Mouse (Mus musculus) liver, adult (tissue): Measurements from ENCODE around the gene Atp5k.

Source experiments
- GATA4 ChIP-seq: IDR thresholded peaks from 2 replicates; pipeline ENCODE4 v1.6.1; 2014; ENCODE audit warnings: mild to moderate bottlenecking, low read length; ENCODE audit not compliant: insufficient replicate concordance

Atp5k gene

GRCm38 (mm10) chr5:108433804-108434587, at the start of gene Atp5k:
TSS of gene Atp5k (minus strand) at chr5:108434448.
- TF ChIP-seq GATA4 = no peak

GRCm38 (mm10) chr5:108483006-108483405, 48.8 kb upstream of the Atp5k start:
- TF ChIP-seq GATA4 = no peak

DNA sequence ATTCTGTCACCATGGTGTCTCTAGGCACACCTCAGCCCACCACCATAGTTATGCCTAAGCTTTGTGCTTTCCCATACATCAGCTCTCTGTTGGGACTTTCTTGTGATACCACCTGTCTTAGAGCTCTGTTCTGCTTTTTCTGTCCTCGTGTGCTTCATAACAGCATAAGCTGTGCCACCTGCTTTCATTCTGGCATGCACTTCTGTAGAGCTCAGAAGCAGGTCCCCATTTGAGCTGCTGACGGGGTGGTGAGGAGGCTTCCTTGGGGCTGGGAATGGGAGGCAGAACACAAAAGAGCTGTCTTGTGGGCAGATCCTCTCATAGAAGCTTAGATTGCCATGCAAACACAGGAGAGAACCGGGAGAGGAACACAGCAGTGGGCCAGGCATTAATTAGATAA, 41.7 kb upstream of the Atp5k start:
- TF ChIP-seq GATA4 = no peak

DNA sequence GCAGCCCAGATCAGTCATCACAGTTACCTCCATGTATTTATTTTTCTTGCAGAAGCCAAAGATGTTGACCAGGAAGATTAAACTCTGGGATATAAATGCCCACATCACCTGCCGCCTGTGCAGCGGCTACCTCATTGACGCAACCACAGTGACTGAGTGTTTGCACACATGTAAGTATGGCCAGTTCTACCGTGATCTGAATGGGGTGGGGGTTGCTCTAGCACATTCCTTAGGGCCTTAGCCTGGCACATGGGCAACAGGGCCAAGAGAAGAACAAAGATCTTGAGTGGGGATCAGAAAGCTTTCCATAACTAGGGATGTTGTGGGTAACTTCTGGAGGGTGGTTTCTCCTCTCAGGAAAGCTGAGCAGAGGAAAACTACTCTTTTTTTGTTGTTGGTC, 39.5 kb upstream of the Atp5k start:
- TF ChIP-seq GATA4 = no peak

GRCm38 (mm10) chr5:108469617-108470016, 35.4 kb upstream of the Atp5k start:
- no peak for TF ChIP-seq GATA4

DNA sequence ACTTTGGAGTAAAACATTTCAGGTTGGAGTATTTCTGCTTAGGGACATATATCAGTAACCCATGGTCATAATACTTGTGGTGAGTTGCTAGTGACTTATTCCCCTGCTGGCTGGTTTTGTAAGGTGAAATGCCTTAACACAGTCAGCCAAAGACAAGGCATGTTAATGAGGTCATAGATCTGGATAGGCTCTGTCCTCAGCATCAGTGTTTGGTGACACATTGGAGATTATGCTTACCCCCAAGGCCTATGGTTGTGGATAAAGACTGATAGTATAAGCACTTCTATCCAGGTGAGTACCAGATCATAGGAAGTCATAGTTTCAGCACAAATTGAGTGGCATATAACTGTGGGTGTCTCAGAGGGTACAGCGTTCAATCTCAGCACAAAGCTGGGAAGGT, 32.4 kb upstream of the Atp5k start:
- TF ChIP-seq GATA4 = no peak

DNA sequence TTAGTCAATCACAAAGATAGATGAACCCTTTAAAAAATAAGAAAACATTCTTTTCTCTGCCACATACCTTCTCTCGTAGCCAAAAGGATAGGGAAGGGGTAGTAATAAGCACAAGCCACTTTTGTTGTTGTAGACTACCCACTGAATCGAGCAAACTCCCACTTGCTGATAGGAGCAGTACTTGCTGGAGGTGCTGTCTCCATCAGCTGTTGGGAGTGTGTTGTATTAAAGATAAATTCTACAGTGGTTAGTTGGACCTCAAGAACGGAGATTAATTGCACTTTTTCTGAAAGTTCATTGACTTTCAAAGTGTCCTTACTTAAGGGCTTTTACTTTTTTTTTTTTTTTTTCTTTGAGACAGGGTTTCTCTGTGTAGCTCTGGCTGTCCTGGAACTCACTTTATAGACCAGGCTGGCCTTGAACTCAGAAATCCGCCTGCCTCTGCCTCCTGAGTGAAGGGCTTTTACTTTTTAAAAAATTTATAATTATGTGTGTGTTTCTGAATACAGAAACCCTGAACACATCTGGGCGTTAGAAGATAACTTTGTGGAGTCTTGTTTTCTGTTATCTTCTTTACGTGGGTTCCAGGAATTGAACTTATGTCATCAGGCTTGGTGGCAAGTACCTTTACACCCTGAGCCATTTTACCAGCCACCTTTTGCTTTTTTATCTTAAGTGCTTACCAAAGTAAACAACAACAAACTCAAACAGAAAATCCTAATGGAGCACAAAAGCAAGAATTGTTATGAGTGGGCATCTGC, 31.1 kb upstream of the Atp5k start:
- TF ChIP-seq GATA4 = no peak

DNA sequence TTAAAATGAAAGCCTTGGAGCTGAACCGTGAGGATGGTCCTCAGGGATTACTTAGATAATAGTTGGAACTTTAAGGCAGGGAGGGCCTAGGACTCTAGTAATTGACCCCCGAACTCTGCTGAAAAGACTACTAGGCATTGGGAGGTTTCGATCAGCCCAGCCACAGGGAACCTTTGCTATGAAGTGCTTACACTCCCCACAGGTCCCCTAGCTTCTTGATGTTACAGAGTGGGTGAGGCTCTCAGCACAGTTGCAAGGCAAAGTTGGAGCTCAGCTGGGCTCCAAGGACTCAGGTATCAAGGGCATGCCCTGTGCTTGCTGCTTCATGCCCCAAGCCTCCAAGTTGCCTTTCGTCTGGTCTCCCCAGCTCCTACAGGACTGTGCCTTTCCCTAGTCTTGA, 28.2 kb upstream of the Atp5k start:
- TF ChIP-seq GATA4 = no peak

- TF ChIP-seq GATA4 = no peak
Observed at GRCm38 (mm10) chr5:108461082-108462065, 27.1 kb upstream of the Atp5k start, which contains the start of gene Pcgf3. TSS of gene Pcgf3 (plus strand) at chr5:108461232.

DNA sequence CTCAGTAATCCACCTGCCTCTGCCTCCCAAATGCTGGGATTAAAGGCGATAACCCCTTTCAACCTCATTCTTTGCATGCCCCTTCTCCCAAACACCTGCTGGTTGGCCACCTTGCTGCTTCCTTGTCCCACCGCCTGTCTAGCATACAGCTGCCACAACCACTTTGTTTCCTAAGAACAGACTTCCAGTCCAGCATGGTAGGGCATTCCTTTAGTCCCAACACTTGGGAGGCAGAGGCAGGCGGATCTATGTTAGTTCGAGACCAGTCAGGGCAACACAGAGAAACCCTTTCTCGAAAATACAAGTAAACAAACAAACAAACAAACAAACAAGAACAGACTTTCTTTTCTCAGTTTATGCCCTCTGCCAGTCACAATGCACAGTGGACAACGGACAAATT, 26.2 kb upstream of the Atp5k start:
- no peak for TF ChIP-seq GATA4

- TF ChIP-seq GATA4 = no peak
Observed at GRCm38 (mm10) chr5:108458706-108459105, 24.5 kb upstream of the Atp5k start.

DNA sequence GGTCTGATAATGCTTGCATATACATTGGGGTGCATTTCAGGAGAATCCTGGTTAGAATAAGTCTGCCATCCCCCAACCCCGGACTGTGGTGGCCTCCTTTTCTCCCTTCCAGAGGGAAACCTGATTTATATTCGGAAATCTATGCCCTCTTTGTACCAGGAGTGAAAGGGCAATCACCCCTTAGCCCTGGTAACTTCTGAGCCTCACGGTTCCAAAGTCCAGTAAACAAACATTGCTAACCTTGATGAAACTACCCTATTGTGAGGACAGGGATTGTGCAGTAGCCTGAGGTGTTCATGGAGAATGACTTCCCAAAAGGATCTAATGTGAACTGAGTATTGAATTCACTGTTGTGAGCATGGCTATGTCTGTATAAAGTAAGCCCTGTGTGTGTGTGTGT, 19.8 kb upstream of the Atp5k start:
- TF ChIP-seq GATA4 = no peak

GRCm38 (mm10) chr5:108452422-108452821, 18.2 kb upstream of the Atp5k start:
- no peak for TF ChIP-seq GATA4

- TF ChIP-seq GATA4 = no peak
Observed at GRCm38 (mm10) chr5:108451611-108452010, 17.4 kb upstream of the Atp5k start.
